21 mouse cellular contexts compared by ENCODE assay signal in the genomic region with DNA sequence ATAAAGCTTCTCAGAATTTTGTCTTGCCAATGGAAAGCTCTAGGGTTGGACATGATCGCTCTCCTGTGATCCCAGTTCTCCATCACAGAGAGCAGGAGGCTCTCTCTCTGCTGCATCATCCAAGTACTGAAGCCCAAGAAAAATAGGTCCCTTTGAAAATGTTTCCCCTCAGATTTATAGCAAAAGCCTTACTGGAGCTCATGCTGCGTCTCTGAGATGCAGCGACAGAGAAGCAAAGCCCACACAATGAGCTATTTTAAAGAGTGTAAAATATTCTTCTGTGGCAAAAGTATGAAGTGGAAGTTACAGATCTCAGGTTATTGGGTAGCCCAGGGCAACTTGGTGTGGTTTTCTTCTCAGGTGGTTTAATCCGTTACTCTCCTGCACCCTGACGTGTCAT.
"Had no signal": no experiment of that assay in that cellular context is flagged by ENCODE, and none has a peak within 500 bp of the region (broad histone marks: within the 10 kb centered on the region; RNA-seq: fewer than 3 reads in every experiment).

No protein-coding gene starts in this region.

- H3K4me1 ChIP-seq: heart, embryonic 13.5 days; heart, embryonic 15.5 days; hindbrain, embryonic 10.5 days; hindbrain, embryonic 12.5 days; intestine, embryonic 15.5 days; limb, embryonic 10.5 days; limb, embryonic 12.5 days; liver, embryonic 13.5 days; liver, embryonic 15.5 days had no signal

- H3K4me3 ChIP-seq: heart, adult 2 months; heart, embryonic 13.5 days; heart, embryonic 15.5 days; hindbrain, embryonic 10.5 days; hindbrain, embryonic 12.5 days; intestine, embryonic 15.5 days; layer of hippocampus, adult 2 months; limb, embryonic 10.5 days; limb, embryonic 12.5 days; liver, embryonic 13.5 days; liver, embryonic 15.5 days had no signal

- H3K27ac ChIP-seq: heart, adult 2 months; heart, embryonic 13.5 days; heart, embryonic 15.5 days; hindbrain, embryonic 10.5 days; hindbrain, embryonic 12.5 days; hindbrain, embryonic 14.5 days; intestine, embryonic 15.5 days; layer of hippocampus, adult 2 months; limb, embryonic 10.5 days; limb, embryonic 12.5 days; liver, embryonic 13.5 days; liver, embryonic 15.5 days had no signal

- DNase-seq: gastrocnemius, postnatal 25 days; heart, adult 2 months; heart, postnatal 14 days; heart, postnatal 4 days; kidney, adult 18-20 months; kidney, adult 8-10 months; kidney, postnatal 10 days; kidney, postnatal 25 days; kidney, postnatal 4 days; liver; liver, embryonic 13.5 days had no signal
